Comparison of ENCODE assay signal across 8 mouse cellular contexts in the genomic region with DNA sequence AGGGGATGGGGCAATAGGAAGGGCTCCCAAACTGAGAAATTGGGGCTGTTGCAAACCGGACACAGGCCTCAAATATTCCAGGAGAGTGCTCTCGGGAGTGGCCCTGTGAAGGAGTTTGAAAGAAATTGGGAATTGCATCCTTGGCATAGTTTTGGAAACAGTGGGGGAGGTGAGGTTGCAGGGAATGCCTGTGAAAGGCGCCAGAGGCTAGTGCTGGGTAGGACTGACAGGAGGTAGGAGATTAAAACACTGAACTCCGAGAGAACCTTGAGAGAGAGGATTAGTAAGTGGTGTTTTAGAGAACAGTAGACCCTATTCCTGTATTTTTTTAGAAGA. TPM values are rescaled to one million over a fixed set of nuclear protein-coding genes. Genes with fewer than 3 reads are reported as not detected.
DNase-seq lines count a peak whose midpoint lies in the region; ATAC-seq and TF ChIP-seq lines count a peak whose summit lies in the region.

No protein-coding gene starts in this region.

- no peaks in the 10 kb centered on the region for H3K36me3 ChIP-seq in lung, embryonic 14.5 days (ENCODE audit: insufficient read depth)
- no peaks in the 10 kb centered on the region for H3K36me3 ChIP-seq in embryonic facial prominence, embryonic 14.5 days (ENCODE audit: control insufficient read depth, insufficient read depth, low read length)
- no peaks in the 10 kb centered on the region for H3K36me3 ChIP-seq in intestine, embryonic 14.5 days (ENCODE audit: control insufficient read depth, insufficient read depth, low read length)
- no peaks in the 10 kb centered on the region for H3K36me3 ChIP-seq in neural tube, embryonic 12.5 days

- peak; percentile 0; the same call in 1 of the 2 replicates for ATAC-seq in lung, embryonic 14.5 days (ENCODE audit: insufficient read depth)
- no peak for ATAC-seq in embryonic facial prominence, embryonic 14.5 days (ENCODE audit: low read depth)
- ATAC-seq in intestine, embryonic 14.5 days (replicated peaks; ENCODE audit: low FRiP score, low TSS enrichment, low read depth) = peak; percentile 1; the same call in 1 of the 2 replicates
- ATAC-seq in neural tube, embryonic 12.5 days (ENCODE audit: low FRiP score, low read depth) = no peak

- peak overlapping the region; percentile 91 for H3K27ac ChIP-seq in lung, embryonic 14.5 days (ENCODE audit: low read depth)
- peak overlapping the region; percentile 94 for H3K27ac ChIP-seq in embryonic facial prominence, embryonic 14.5 days (replicated peaks; ENCODE audit: low read depth, low read length)
- H3K27ac ChIP-seq in intestine, embryonic 14.5 days (ENCODE audit: low read depth) = peak overlapping the region; percentile 88
- no peak overlapping the region for H3K27ac ChIP-seq in neural tube, embryonic 12.5 days

- peak overlapping the region; percentile 49 for H3K9ac ChIP-seq in lung, embryonic 14.5 days
- H3K9ac ChIP-seq in embryonic facial prominence, embryonic 14.5 days (ENCODE audit: low read depth, low read length) = peak overlapping the region; percentile 69
- peak overlapping the region; percentile 50; the same call in 1 of the 2 replicates for H3K9ac ChIP-seq in intestine, embryonic 14.5 days (ENCODE audit: low read length)
- H3K9ac ChIP-seq in neural tube, embryonic 12.5 days = peak overlapping the region; percentile 59

- TF ChIP-seq CTCF in lung, embryonic 14.5 days (IDR thresholded peaks at IDR 0.05; ENCODE audit: low read depth) = no peak

- peak overlapping the region; percentile 65 for H3K4me2 ChIP-seq in lung, embryonic 14.5 days
- H3K4me2 ChIP-seq in embryonic facial prominence, embryonic 14.5 days (ENCODE audit: low read depth, low read length) = peak overlapping the region; percentile 58
- H3K4me2 ChIP-seq in intestine, embryonic 14.5 days (ENCODE audit: low read length) = peak overlapping the region; percentile 73
- peak overlapping the region; percentile 68 for H3K4me2 ChIP-seq in neural tube, embryonic 12.5 days (replicated peaks)

- peak overlapping the region; percentile 47 for H3K4me3 ChIP-seq in lung, embryonic 14.5 days (ENCODE audit: low read depth, low read length)
- peak overlapping the region; percentile 47 for H3K4me3 ChIP-seq in embryonic facial prominence, embryonic 14.5 days (ENCODE audit: low read depth, low read length)
- peak overlapping the region; percentile 61 for H3K4me3 ChIP-seq in intestine, embryonic 14.5 days (ENCODE audit: low read depth, low read length)
- peak overlapping the region; percentile 57 for H3K4me3 ChIP-seq in neural tube, embryonic 12.5 days

- WGBS in lung, embryonic 14.5 days = under 1% methylated on average over 4 of the region's 4 CpGs
- 0% methylated on average over 4 of the region's 4 CpGs for WGBS in embryonic facial prominence, embryonic 14.5 days
- 2% methylated on average over 4 of the region's 4 CpGs for WGBS in intestine, embryonic 14.5 days
- WGBS in neural tube, embryonic 12.5 days = 2% methylated on average over 4 of the region's 4 CpGs

- DNase-seq in lung, embryonic 14.5 days = no peak
- DNase-seq in lung, adult 18-20 months = no peak
- no peak for DNase-seq in embryonic facial prominence, embryonic 14.5 days (ENCODE audit: low spot score)
- DNase-seq in intestine, embryonic 14.5 days (ENCODE audit: low spot score) = no peak
- no peak for DNase-seq in cerebellum, postnatal 25 days
- no peak for DNase-seq in thymus, postnatal 25 days
- DNase-seq in right cerebral cortex, adult 2 months (ENCODE audit: low spot score in 2 of 2) = no peak

- no peaks in the 10 kb centered on the region for H3K9me3 ChIP-seq in lung, embryonic 14.5 days (ENCODE audit: low read depth, low read length)
- no peaks in the 10 kb centered on the region for H3K9me3 ChIP-seq in embryonic facial prominence, embryonic 14.5 days (ENCODE audit: control insufficient read depth, low read length)
- H3K9me3 ChIP-seq in intestine, embryonic 14.5 days (ENCODE audit: control insufficient read depth, low read length) = no peaks in the 10 kb centered on the region
- H3K9me3 ChIP-seq in neural tube, embryonic 12.5 days = no peaks in the 10 kb centered on the region

- no peaks in the 10 kb centered on the region for H3K27me3 ChIP-seq in lung, embryonic 14.5 days (ENCODE audit: insufficient read depth, low read length)
- no peaks in the 10 kb centered on the region for H3K27me3 ChIP-seq in embryonic facial prominence, embryonic 14.5 days (replicated peaks; ENCODE audit: control insufficient read depth, insufficient read depth, low read length)
- no peaks in the 10 kb centered on the region for H3K27me3 ChIP-seq in intestine, embryonic 14.5 days (replicated peaks; ENCODE audit: control insufficient read depth, insufficient read depth, low read length)
- no peaks in the 10 kb centered on the region for H3K27me3 ChIP-seq in neural tube, embryonic 12.5 days (replicated peaks)

- peaks cover 11% of the 10 kb centered on the region; the same call in 1 of the 2 replicates for H3K4me1 ChIP-seq in lung, embryonic 14.5 days (ENCODE audit: insufficient read depth)
- peaks cover 33% of the 10 kb centered on the region for H3K4me1 ChIP-seq in embryonic facial prominence, embryonic 14.5 days (ENCODE audit: control insufficient read depth, insufficient read depth, low read length)
- H3K4me1 ChIP-seq in intestine, embryonic 14.5 days (replicated peaks; ENCODE audit: control insufficient read depth, insufficient read depth, low read length) = peaks cover 46% of the 10 kb centered on the region
- H3K4me1 ChIP-seq in neural tube, embryonic 12.5 days = peaks cover 15% of the 10 kb centered on the region

RNA-seq across cellular contexts. Expression of a gene that starts 0.6 kb away (rescaled TPM):
- polyA plus RNA-seq in lung, embryonic 14.5 days (2014; fragmentation: Nextera tagmentation; extraction: Ambion mirVana) = 59.3 and 60.0 TPM in 2 replicates
- 66.0 and 67.3 TPM in 2 replicates for polyA plus RNA-seq in embryonic facial prominence, embryonic 14.5 days (2014; fragmentation: Nextera tagmentation; extraction: Ambion mirVana)
- polyA plus RNA-seq in intestine, embryonic 14.5 days (2014; fragmentation: Nextera tagmentation; extraction: Ambion mirVana) = 52.9 and 55.4 TPM in 2 replicates
- polyA plus RNA-seq in neural tube, embryonic 12.5 days (2016; fragmentation: Nextera tagmentation; extraction: Ambion mirVana) = 36.6 and 36.7 TPM in 2 replicates

RNA-seq across cellular contexts. Expression of a gene that starts 33.5 kb away (rescaled TPM):
- not detected in 2 replicates for polyA plus RNA-seq in lung, embryonic 14.5 days (2014; fragmentation: Nextera tagmentation; extraction: Ambion mirVana)
- 0.10 TPM in 1 of 2 replicates, not detected in the other for polyA plus RNA-seq in embryonic facial prominence, embryonic 14.5 days (2014; fragmentation: Nextera tagmentation; extraction: Ambion mirVana)
- 0.12 TPM in 1 of 2 replicates, not detected in the other for polyA plus RNA-seq in intestine, embryonic 14.5 days (2014; fragmentation: Nextera tagmentation; extraction: Ambion mirVana)
- polyA plus RNA-seq in neural tube, embryonic 12.5 days (2016; fragmentation: Nextera tagmentation; extraction: Ambion mirVana) = 0.06 TPM in 1 of 2 replicates, not detected in the other

RNA-seq across cellular contexts. Expression of a gene that starts 40.5 kb away (rescaled TPM):
- not detected in 2 replicates for polyA plus RNA-seq in lung, embryonic 14.5 days (2014; fragmentation: Nextera tagmentation; extraction: Ambion mirVana)
- 0.07 TPM in 1 of 2 replicates, not detected in the other for polyA plus RNA-seq in embryonic facial prominence, embryonic 14.5 days (2014; fragmentation: Nextera tagmentation; extraction: Ambion mirVana)
- not detected in 2 replicates for polyA plus RNA-seq in intestine, embryonic 14.5 days (2014; fragmentation: Nextera tagmentation; extraction: Ambion mirVana)
- 0.20 TPM in 1 of 2 replicates, not detected in the other for polyA plus RNA-seq in neural tube, embryonic 12.5 days (2016; fragmentation: Nextera tagmentation; extraction: Ambion mirVana)

RNA-seq across cellular contexts. Expression of a gene that starts 41.5 kb away (rescaled TPM):
- 42.0 and 42.8 TPM in 2 replicates for polyA plus RNA-seq in lung, embryonic 14.5 days (2014; fragmentation: Nextera tagmentation; extraction: Ambion mirVana)
- 40.4 and 42.0 TPM in 2 replicates for polyA plus RNA-seq in embryonic facial prominence, embryonic 14.5 days (2014; fragmentation: Nextera tagmentation; extraction: Ambion mirVana)
- 34.5 and 39.6 TPM in 2 replicates for polyA plus RNA-seq in intestine, embryonic 14.5 days (2014; fragmentation: Nextera tagmentation; extraction: Ambion mirVana)
- 49.5 and 61.0 TPM in 2 replicates for polyA plus RNA-seq in neural tube, embryonic 12.5 days (2016; fragmentation: Nextera tagmentation; extraction: Ambion mirVana)

RNA-seq across cellular contexts. Expression of a gene that starts 57.6 kb away (rescaled TPM):
- 0.89 and 1.1 TPM in 2 replicates for polyA plus RNA-seq in lung, embryonic 14.5 days (2014; fragmentation: Nextera tagmentation; extraction: Ambion mirVana)
- 1.5 and 2.3 TPM in 2 replicates for polyA plus RNA-seq in embryonic facial prominence, embryonic 14.5 days (2014; fragmentation: Nextera tagmentation; extraction: Ambion mirVana)
- 1.8 and 3.0 TPM in 2 replicates for polyA plus RNA-seq in intestine, embryonic 14.5 days (2014; fragmentation: Nextera tagmentation; extraction: Ambion mirVana)
- 0.04 and 0.39 TPM in 2 replicates for polyA plus RNA-seq in neural tube, embryonic 12.5 days (2016; fragmentation: Nextera tagmentation; extraction: Ambion mirVana)

Comparison
In these comparisons a context has a peak if more than half of its experiments do, and no peak if none do; other contexts are left out.
1. ATAC-seq: peak in lung, embryonic 14.5 days (single experiment) and intestine, embryonic 14.5 days (single experiment); none in embryonic facial prominence, embryonic 14.5 days (single experiment) and neural tube, embryonic 12.5 days (single experiment).
2. Peak in every context shown above with its lines, with median percentiles within 50 percentile points of each other: H3K4me2 ChIP-seq, H3K4me3 ChIP-seq and H3K9ac ChIP-seq.